Mouse (Mus musculus) activated CD4-positive, CD25-positive, alpha-beta regulatory T cell, adult 4 months (primary cell): ENCODE measurements around the gene Dnmt3a. TPM values are rescaled to one million over a fixed set of nuclear protein-coding genes. Genes with fewer than 3 reads are reported as not detected.
"Not testable (repeated sequence)": the region's sequence is repeated elsewhere in the genome, so short reads cannot be mapped to it uniquely, and the experiment has no call there.

Experiments
- ATAC-seq: one replicate; pipeline ENCODE4 v1.8.0; 2017
- polyA plus RNA-seq, 2 experiments: library from polyadenylated mRNA; unstranded; fragments of 100-300 nt; shearing (Covaris generic); gene quantifications; one replicate each; pipeline ENCODE4 v1.2.1; 2017

Dnmt3a gene
- polyA plus RNA-seq, 2 experiments from 2014 or later: 17.9 to 22.9 TPM

GRCm38 (mm10) chr12:3919423-3919822 is 113.6 kb downstream of the Dnmt3a start:
- ATAC-seq: no peak

GRCm38 (mm10) chr12:3926127-3926526 is 120.3 kb downstream of the Dnmt3a start:
- no peak for ATAC-seq

GRCm38 (mm10) chr12:3928841-3929240 is 123.0 kb downstream of the Dnmt3a start:
- no peak for ATAC-seq

- ATAC-seq: not testable (repeated sequence)
These were observed 124.5 kb downstream of the Dnmt3a start for GRCm38 (mm10) chr12:3930090-3930865.

- ATAC-seq: no peak
These were observed 136.2 kb downstream of the Dnmt3a start for GRCm38 (mm10) chr12:3942026-3942425.

- ATAC-seq: no peak
These were observed 138.8 kb downstream of the Dnmt3a start for GRCm38 (mm10) chr12:3944454-3945073.

GRCm38 (mm10) chr12:3947503-3947902 is 141.7 kb downstream of the Dnmt3a start:
- ATAC-seq: no peak

GRCm38 (mm10) chr12:3954651-3955050 is 148.8 kb downstream of the Dnmt3a start, which contains the start of gene Pomc:
TSS of gene Pomc (plus strand) at chr12:3954951.
- no peak for ATAC-seq

- ATAC-seq: no peak
These were observed 149.6 kb downstream of the Dnmt3a start for GRCm38 (mm10) chr12:3955371-3955770.

GRCm38 (mm10) chr12:3956351-3956750 is 150.5 kb downstream of the Dnmt3a start:
- no peak for ATAC-seq

- ATAC-seq: peak; percentile 96
These were observed 154.2 kb downstream of the Dnmt3a start for GRCm38 (mm10) chr12:3959791-3960543.

GRCm38 (mm10) chr12:3960553-3960952 is 154.7 kb downstream of the Dnmt3a start:
- ATAC-seq: no peak

Other genes starting within 250 kb of the Dnmt3a start
- 10 to 100 TPM; 20.2 to 20.4 TPM for gene Dtnb, start 233.6 kb upstream of the Dnmt3a start, polyA plus RNA-seq
- 1 to 10 TPM; 1.5 to 1.8 TPM for gene Pomc, start 148.9 kb downstream of the Dnmt3a start, polyA plus RNA-seq
- gene Efr3b, start 232.9 kb downstream of the Dnmt3a start, polyA plus RNA-seq: under 1 TPM in 1 of 2 experiments, not detected in 1; 0.37 TPM